Mouse (Mus musculus) C2C12 (cell line): Measurements from ENCODE around the gene Prr12.

Experiments used
- CEBPB ChIP-seq: IDR thresholded peaks from one replicate; pipeline ENCODE4 v1.6.1; 2011; ENCODE audit warnings: low read depth, mild to moderate bottlenecking, control low read depth, moderate library complexity
- CTCF ChIP-seq: IDR thresholded peaks from one replicate; pipeline ENCODE4 v1.5.1; 2011; ENCODE audit not compliant: control insufficient read depth, insufficient read depth, insufficient read length
- MAX ChIP-seq: IDR thresholded peaks from one replicate; pipeline ENCODE4 v1.6.1; 2011; ENCODE audit warnings: mild to moderate bottlenecking, control low read depth
- MYOD1 ChIP-seq: IDR thresholded peaks from one replicate; pipeline ENCODE4 v1.6.1; 2011; ENCODE audit warnings: low read depth; ENCODE audit not compliant: control insufficient read depth, insufficient read length
- MYOG ChIP-seq: IDR thresholded peaks from one replicate; pipeline ENCODE4 v1.6.1; 2011; ENCODE audit not compliant: control insufficient read depth, insufficient read length; ENCODE audit errors: extremely low read depth
- USF1 ChIP-seq: IDR thresholded peaks from one replicate; pipeline ENCODE4 v1.6.1; 2011; ENCODE audit warnings: low read depth, mild to moderate bottlenecking, control low read depth, moderate library complexity

DNA sequence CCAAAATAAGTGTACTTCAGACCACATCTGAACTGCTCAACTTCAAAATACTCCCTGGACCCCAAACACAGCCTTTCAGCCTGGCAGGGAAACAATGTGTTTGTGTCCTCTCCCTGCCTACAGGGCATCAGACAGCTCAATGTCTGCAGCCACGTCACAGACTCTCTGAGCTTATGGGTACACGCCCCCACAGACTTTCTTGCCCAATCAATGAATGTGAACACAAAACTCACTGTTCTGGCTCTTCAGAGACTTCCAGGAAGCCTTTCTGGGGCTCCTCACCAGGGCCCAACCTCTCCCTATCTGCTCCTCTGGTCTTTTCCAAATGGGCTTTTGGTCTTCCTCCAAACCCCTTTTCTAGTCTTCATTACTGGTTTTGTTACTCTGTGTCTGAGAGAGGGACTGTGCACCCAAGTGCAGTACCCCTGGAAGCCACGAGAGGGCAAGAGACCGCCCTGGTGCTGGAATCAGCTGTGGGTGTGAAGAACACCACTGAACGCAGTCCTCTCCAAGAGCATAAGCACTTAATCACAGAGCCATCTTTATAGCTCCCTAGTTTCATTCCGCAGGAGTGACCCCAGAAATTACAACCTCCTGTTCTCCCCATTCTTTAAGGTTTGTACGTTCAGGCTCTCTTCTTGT lies 14.8 kb downstream of the Prr12 start:
- TF ChIP-seq CTCF (peak; percentile 53), MYOD1 (no peak), USF1 (no peak), MYOG (no peak), MAX (no peak), CEBPB (no peak)
